Mouse (Mus musculus): ENCODE results near the gene Cenpv.
"Not testable (repeated sequence)": the region's sequence is repeated elsewhere in the genome, so short reads cannot be mapped to it uniquely, and the experiment has no call there.

Gene Cenpv

DNA sequence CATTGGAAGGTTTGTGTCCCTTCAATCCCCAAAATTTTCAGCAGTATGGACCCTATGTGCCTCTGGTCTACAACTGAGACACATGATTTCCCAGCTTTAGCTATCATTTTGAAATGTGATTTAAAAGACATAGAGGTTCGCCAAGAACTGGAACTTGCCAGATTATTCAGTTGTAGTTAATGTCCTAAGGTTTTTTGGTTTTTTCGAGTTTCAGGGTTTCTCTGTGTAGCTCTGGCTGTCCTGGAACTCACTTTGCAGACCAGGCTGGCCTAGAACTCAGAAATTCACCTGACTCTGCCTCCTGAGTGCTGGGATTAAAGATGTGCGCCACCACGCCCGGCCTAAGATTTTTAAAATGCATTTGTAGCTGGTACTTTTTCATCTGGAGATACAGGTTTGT, 14.6 kb upstream of the Cenpv start:
- no peak for DNase-seq (ENCODE audit: low read depth)

DNA sequence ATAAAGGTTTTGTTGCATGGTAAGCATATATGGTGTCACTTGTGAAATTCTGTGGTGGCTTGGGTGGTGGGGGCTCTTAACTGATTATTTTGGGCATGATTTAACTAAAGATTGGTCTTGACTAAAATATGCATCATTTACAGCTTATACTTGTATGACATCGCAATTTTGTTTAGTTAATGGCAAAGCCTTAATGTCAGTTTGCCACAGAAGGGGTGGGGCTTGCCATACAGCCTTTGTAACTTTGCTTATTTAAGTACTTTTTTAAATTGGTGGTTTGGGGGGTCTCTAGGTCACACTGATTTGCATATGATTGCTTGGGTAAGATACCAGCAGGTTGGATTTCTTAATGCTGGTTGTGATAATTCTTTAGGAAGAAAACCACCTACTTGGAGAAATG, 14.1 kb upstream of the Cenpv start:
- no peak for DNase-seq (ENCODE audit: low read depth)

DNA sequence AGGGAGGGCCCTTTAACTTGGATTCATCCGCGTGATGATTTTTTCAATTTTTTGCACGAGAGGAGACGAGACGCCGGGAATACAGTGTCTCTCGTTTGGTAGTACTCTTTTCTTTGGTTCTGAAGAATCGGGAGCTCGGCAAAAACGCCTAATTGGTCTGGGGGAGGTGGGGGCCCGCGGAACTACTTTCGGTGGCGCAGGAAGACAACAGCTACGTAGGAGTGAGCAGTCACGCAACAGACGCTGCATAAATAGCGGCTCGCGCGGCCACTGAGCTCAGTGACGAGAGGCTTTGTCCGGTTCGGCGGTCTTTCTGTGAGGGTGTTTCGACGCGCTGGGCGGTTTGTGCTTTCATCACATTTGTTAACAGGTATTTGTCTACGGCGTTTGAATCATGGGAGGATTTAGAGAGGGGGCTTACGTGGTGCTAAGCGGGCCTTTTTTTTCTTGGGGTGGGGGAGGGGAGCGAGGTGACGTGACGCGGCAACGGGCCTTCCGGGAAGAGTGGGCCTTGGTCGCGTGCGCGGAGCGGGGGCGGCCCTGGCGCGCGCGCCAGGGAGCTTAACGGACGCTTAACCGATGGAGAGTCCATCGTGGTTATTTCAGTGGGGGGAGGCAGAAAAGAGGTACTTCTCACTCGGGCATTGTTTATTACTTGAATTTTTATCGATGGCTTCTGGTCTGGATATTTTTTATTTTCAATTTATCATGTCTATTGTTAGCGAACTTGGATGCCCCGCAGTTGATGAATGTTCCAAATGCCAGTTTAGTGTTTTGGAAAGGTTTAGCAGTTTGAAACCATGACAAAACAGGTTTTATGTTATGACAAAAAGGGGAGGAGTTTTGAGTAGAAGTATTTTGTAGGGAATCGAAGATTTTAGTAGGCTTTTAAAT, 12.4 kb upstream of the Cenpv start:
- DNase-seq (ENCODE audit: low read depth), result peak; percentile 69

DNA sequence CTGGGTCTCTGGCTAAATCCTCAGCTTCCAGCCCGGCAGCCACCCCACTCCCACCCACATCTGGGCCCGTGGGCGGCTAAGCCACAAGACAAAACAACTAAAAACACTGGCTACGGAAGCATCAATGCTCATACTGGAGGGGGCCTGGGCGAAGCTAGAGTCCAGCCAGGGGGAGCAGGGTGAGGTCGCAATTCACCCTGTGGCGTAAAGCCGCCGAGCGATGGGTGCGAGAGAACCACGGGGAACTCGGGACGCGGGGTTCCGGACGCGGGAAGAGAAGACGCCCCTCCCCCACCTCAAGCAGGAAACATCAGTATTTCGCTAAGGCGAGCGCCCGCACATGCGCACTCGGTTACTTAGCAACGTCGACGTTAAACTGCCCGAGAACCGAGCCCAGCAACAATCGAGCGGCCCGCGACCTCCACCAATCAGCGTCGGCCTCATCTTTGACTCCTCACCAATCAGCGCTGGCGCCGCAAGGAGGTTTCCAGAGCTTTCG, 11.7 kb upstream of the Cenpv start, which contains the start of gene Ubb:
TSS of gene Ubb (plus strand) at position 445 of the 499 bp plus-strand sequence.
- peak; percentile 99 for DNase-seq (ENCODE audit: low read depth)

DNA sequence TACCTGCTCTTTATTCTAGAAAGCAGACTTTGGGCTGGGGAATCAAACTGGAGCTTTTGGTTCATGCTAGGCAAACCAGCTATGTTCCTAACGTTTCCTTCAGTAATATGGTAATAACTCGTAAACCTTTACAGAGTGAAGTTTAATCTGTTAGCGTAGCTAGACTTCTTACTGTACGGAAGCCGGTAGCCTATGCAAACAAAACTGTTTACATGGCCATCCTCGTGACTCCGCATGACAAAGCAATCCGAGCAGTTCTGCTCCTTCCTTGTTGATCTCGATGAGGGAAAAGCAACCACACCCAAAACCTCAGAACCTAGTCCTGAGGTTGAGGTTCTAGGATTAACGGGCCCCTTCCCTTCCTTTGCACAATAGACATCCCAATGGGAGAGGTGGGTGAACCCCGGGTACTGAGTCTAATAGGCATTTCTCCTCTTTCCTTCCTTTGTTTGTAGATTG, 11.2 kb upstream of the Cenpv start:
- peak; percentile 53 for DNase-seq (ENCODE audit: low read depth)

DNA sequence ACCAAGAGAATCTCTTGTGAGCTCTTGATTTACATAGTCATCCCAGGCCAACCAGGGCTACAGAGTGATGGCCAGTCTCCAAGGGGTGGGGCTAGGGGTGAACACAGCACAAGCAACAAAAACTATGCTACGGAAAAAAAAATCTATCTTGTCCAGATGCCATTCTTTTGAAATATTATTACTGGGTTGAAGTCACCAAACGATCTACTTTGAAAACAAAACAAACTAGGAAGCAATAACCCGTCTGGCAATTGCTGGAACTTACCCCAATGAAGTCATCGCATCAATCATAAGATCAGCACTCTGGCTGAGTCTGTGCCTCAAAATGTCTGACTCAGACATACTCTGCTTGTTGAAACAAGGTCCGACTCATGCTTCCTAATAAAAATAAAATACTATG, 10.7 kb upstream of the Cenpv start:
- peak; percentile 22 for DNase-seq (ENCODE audit: low read depth)

DNA sequence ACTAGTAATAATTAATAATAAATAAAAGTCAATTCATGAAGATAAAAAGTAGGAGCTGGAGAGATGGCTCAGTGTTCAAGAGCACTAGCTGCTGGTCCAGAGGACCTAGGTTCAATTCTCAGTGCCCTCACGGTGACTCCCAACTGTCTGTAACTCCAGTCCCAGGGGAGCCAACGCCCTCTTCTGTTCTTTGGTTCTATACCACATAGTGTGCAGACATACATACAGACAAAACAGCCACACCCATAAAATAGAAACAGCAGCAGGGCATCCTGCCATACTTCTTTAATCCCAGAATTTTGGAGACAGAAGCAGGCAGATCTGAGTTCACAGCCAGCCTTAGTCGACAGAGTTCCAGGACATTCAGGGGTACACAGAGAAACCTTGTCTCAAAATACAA, 4.9 kb upstream of the Cenpv start:
- no peak for DNase-seq (ENCODE audit: low read depth)

DNA sequence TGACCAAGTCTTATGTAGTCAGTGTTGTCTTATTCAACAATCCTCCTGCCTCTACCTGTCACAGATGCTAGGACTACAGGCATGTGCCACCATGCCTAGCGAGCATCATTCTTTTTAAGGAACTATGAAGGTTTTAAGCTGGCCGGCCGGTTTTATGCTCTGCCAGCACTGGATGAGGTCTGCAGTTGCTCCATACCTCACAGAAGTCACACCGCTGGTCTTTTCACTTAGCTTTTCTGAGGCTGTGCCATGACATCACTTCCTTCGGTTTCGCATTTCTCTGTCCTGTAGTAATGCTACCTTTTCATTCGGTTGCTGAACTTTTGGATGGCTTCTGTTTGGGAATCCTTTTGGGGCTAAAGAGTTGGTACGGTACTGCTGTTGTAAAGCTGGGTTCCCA, 2.5 kb upstream of the Cenpv start:
- DNase-seq (ENCODE audit: low read depth), result no peak

DNA sequence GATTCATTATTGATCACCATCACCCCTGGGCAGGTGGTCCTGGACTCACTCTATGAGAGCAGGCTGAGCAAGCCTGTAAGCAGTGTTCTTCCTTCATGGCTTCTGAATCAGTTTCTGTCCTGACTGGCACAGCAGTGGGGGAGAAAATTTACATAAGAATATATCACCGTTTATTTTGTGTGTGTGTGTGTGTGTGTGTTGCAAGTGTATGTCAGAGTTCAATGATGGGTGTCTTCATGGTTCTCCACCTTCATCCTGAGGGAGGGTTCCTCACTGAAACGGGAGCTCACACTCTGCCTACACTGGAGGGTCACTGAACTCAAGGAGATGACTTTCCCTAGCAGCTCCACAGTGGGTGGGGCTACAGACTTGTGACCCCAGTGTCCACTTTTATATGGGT, 1.9 kb upstream of the Cenpv start:
- no peak for DNase-seq (ENCODE audit: low read depth)

DNA sequence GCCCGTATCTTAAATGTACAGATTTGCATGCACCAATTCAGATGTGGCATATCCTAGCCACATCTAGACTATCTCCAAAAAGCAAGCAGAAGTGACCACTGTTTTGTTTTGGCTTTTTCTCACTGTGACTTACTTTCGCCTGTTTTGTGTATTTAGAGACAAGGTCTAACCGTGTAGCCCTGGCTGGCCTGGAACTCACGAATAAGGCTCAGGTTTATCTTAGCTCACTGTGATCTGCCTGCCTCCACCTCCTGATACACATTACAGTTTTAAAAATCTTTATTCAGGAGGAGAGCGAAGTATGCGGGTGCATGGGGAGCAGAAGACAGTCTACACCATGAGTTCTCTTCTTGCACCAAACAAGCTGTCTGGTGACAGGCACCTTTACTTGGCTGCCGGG, 1.1 kb upstream of the Cenpv start:
- DNase-seq (ENCODE audit: low read depth), result no peak

DNA sequence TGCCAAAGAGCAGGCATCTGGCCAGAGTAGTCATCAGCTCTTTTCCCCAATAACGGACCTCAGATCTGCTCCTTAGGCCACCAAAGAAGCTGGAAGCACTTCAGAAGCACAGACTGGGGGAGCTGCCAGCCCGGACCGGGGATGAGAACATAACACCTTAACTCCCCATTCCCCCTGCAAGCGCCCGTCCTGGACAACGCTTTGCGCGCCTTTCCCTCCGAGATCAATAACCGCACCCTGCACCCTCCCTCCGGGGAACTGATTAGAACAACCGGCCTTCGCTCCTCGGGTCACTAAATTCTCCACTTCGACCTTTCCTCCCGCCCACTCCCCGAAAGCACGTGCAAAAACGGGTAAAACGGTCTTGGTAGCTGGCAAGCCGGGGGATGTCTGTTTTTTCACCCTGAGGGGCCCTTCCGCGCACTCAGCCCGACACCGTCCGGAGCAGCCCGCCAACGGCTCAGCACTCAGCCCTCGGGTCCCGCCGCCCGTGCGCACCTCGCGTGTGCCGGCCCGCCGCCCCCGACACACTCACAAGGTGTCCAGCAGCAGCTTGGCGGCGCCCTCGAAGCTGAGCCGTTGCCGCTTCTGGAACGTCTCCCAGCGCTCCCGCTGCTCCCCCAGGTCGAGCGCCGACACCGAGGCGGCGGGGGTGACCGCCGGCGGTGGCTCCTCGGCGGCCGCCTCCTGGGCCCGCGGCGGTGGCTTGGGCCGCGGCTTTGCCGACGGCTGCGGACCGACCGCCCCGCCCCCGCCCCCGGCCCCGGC, 556 bp downstream of the Cenpv start:
- peak; percentile 44 for DNase-seq (ENCODE audit: low read depth)

DNA sequence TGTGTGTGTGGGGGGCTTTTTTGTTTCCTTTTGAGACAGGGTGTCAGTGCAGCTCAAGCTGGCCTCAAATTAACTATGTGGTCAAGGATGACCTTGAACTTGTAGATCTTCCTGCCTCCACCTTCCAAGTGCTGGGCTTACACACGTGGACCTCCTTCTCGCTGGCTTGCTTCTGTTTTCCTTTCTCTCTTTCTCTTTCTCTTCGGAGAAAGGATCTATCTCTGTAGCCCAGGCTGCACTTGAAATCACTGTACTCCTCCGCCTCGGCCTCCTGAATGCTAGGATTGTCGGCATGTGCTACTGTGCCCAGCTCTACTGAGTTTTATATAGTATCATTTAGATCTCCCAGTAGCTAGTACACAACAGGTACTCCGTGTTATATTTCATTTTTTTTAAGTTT, 1.5 kb downstream of the Cenpv start:
- DNase-seq (ENCODE audit: low read depth), result peak; percentile 24

DNA sequence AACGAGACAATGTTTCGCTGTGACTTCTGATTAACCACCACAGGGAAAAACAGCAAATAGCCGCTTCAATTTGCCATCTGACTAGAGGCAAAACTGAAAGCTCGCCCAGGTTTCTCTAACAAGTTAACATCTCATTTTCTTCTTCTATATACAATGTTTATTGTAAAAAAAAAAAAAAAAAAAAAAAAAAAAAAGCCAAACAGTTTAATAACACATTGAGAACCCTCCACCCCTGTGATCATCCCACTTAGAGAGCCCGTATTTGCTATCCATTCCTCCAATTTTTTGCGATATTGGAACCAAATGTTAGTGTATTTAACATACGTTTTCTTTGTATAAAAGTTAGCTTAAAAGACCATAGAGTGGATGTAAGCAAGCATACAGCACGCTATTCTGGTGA, 2.0 kb downstream of the Cenpv start:
- DNase-seq (ENCODE audit: low read depth), result no peak

DNA sequence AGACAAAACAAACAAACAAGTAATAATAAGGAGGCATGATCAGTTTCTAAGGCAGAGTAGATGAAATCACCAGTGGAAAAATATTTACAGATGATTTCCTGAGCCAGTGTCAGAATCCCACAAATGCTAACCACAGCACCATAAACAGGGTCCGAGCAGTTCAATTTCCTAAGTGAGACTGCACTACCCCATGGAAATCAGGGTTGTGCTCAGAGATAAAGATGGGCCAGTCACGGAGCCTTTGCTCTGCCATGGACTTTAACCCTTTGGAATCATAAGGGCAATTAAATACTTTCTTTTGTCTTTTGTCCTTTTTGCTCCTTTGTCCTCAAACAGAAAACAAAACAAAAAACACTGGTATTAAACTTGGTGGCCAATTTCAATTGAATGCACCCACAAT, 16.8 kb downstream of the Cenpv start:
- no peak for DNase-seq (ENCODE audit: low read depth)

DNA sequence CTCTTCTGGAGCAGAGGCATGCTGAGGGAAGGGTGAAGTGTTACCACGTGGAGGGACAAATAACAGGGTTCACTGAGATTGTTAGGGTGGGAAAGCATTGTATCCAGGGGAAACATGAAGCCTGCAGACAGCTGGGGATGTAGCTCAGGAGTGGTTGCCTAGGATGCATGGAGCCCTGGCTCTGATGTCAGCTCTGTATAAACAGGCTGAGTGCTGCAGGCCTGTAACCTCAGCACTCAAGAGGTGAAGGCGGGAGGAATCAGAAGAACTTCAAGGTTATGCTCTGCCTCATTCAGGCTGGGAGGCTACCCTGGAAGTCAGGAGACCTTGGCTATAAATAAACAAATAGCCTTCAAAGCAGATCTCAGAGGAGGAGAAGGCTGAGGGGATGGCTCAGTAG, 20.1 kb downstream of the Cenpv start:
- DNase-seq (ENCODE audit: low read depth), result no peak

DNA sequence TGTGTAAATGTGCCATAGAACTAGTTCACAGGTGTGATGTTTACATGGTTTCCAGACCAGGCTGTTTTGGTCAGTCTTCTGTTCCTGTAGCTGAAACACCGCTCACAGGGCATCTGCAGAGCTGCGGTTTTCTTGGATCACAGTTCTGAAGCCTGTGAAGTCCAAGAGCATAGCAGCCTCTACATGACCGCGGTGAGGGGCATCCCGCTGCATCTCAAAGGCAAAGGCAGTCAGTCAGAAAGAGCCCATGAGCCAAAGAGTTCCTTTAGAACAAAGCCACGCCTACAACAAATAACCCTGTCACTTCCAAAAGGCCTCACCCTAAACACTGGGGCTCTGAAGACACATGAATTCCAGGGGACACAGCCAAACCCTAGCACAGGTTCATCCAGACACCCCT, 25.8 kb downstream of the Cenpv start:
- DNase-seq (ENCODE audit: low read depth), result no peak

DNA sequence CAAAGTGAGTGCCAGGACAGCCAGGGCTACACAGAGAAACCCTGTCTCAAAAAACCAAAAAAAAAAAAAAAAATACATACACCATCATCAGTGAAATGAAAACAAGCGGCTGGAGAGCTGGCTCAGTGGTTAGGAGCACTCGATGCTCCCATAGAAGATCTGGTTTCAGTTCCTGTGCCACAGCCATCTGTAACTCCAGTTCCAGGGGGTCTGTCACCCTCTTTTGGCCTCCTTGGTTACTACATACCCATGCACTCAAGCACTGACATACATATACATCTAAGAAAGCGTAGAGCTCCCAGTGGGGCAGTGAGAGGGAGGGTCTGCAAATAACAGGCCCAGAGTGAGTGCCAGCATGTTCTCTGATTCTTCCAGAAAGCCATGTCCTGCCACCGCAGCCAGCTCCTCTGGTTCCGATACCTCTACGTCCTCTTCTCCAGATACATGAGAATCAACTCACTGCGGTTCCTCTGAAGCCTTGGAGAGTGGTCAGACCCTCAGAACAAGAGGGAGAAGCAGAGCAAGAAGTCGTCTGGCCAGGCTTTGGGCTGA, 26.5 kb downstream of the Cenpv start:
- no peak for DNase-seq (ENCODE audit: low read depth)

DNA sequence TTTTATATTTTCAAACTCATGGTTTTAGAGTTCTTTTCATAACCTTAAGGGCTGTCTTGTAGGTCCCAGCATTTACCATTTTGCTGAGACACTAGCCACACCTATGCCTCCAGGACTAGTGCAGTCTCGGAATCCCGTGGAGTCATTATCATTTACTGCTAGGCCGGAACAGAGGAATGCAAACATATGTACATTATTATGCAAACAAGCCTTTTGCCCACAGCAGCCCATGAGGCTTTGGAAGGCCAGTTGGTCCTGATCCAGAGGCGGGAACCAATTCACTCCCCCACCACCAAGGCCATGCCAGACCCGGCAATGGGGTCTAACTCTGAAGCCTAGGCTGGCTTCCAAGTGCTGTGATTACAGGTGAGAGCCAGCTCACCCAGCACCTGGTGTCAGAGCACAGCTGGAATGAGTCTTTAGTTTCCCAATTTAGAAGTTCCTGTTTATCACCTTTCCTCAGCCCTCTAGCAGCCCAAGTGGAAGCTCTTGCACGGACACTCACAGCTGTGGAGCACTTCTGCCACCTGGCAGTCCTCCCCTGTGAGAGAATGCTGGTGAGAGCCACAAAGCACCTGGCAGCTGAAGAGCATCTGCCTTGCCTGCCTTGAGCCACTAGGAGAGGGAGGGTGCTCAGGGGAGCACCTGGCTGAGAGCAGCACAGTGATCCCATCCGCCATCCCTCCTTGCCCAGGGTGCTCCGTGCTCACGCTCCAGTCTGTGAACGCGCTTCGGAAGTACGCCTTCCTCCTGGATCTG, 27.4 kb downstream of the Cenpv start:
- no peak for DNase-seq (ENCODE audit: low read depth)

DNA sequence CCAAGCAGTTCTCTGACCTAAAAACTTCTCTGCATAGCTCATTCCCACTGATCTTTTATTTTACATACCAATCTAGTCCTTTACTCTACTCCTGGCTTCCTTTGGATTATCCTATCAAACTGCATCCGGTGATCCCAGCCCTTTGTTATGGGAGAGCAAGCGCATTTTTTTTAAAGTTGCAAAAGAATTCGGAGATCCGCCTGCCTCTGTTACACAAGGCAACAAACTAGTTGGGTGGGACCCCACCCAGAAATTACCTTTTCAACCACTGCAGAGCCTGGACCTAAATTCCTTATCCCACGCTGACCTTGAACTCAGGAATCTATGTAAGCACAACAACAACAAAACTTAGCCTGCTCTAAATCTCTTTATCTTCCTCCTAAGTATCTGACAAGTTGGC, 28.1 kb downstream of the Cenpv start:
- DNase-seq (ENCODE audit: low read depth), result no peak

DNA sequence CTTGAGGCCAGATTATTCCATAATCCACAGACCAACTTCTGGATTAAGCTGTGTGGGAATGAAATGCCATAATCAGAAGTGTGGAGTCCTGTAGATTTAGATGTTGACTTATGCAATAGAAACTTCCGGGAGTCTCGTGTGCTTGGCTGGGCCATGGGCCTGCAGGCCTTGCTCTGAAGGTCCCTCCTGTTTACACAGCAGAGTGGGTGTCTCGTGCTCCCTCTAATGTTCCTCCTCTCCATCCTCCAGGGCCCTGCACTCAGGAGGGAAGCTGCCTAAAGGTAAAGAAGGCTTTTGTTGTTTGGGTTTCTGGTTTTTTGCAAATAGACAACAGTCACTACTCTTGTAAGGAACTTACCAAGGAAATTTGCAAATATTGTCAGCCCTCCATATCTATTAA, 29.5 kb downstream of the Cenpv start:
- DNase-seq (ENCODE audit: low read depth), result no peak

DNA sequence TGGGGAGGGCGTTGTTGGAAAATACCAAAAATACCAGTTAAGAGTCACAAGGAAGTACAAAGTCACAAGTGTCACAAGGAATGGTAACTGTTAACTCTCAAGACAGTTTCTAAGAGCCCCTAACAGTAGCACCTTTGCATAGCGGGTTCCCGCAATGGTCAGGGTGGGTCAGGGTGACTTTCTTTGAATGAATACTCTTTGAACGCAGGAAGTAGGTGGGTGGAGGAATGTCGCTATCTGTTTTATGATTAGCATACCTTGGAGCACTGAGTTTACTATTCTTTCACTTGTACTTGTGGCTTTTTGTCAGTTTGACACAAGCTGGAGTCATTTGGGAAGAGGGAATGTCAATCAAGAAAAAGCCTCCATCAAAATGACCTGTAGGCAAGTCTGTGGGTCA, 30.2 kb downstream of the Cenpv start:
- DNase-seq (ENCODE audit: low read depth), result not testable (repeated sequence)

DNA sequence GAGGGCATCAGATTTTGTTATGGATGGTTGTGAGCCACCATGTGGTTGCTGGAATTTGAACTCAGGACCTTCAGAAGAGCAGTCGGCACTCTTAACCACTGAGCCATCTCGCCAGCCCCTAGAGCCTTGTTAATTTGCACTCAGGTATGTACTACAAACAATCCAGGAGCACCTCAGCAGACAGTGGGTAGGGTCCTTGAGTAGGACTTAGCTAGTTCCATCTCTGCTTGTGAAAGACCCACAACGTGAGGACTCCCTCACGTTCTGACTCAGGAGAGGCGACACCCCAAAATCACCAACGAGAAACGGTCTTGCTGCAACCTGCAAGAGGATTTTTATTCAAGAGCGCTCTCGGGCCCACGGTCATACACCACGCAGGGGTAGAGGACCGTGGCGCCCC, 30.7 kb downstream of the Cenpv start:
- not testable (repeated sequence) for DNase-seq (ENCODE audit: low read depth)

All from c-Kit-positive CD71-positive TER-119-negative erythroid progenitor cells, embryonic 14.5 days (primary cell).